ENCODE assay signal across 21 mouse cellular contexts in the genomic region with DNA sequence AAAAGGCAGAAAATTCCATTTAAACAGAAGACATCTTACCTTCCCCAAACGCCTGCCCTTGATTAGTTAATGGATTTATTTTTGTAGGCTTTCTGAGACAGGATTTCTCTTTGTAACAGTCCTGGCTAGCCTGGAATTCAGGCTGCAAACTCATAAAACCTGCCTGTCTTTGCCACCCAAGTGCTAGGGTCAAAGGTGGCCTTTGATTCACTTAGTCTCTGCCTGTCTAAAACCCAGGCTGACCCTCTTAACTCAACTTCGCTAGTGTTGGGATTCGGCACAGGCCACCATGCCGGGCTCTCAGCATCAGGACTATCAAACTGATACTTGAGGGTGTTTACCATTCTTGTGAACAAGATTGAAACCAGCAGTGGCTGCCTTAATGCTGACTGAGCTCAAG. TPM values are rescaled to one million over a fixed set of nuclear protein-coding genes. Genes with fewer than 3 reads are reported as not detected.
DNase-seq lines count a peak whose midpoint lies in the region; ATAC-seq and TF ChIP-seq lines count a peak whose summit lies in the region.
"Had no signal": no experiment of that assay in that cellular context is flagged by ENCODE, and none has a peak within 500 bp of the region (broad histone marks: within the 10 kb centered on the region; RNA-seq: fewer than 3 reads in every experiment).

No protein-coding gene starts in this region.

- H3K27ac ChIP-seq in hindbrain, embryonic 10.5 days: no peak overlapping the region
- H3K27ac ChIP-seq in hindbrain, postnatal 0 days: no peak overlapping the region
- H3K27ac ChIP-seq: embryonic facial prominence, embryonic 15.5 days; forebrain, embryonic 10.5 days; hindbrain, embryonic 12.5 days had no signal

- no peak overlapping the region for H3K9ac ChIP-seq in hindbrain, postnatal 0 days (replicated peaks; ENCODE audit: low read length)
- H3K9ac ChIP-seq: embryonic facial prominence, embryonic 15.5 days; heart, embryonic 12.5 days; hindbrain, embryonic 12.5 days had no signal

- no peaks in the 10 kb centered on the region for H3K9me3 ChIP-seq in hindbrain, embryonic 10.5 days
- H3K9me3 ChIP-seq in hindbrain, postnatal 0 days (ENCODE audit: low read length): no peaks in the 10 kb centered on the region
- H3K9me3 ChIP-seq: embryonic facial prominence, embryonic 15.5 days; forebrain, embryonic 10.5 days; heart, embryonic 12.5 days; hindbrain, embryonic 12.5 days had no signal

- H3K36me3 ChIP-seq in hindbrain, embryonic 10.5 days: no peaks in the 10 kb centered on the region
- H3K36me3 ChIP-seq in hindbrain, postnatal 0 days (ENCODE audit: insufficient read depth, low read length): no peaks in the 10 kb centered on the region
- H3K36me3 ChIP-seq: embryonic facial prominence, embryonic 15.5 days; forebrain, embryonic 10.5 days; G1E; heart, embryonic 12.5 days; hindbrain, embryonic 12.5 days had no signal

- intact Hi-C loops in gastrocnemius, postnatal 36 days (cut with DNase I): no loop called here

- no peak for ATAC-seq in hindbrain, postnatal 0 days
- ATAC-seq: CD4-positive, CD25-positive, alpha-beta regulatory T cell, adult 4 months; forebrain, embryonic 14.5 days had no signal

- no peak for TF ChIP-seq CTCF in hindbrain, postnatal 0 days (IDR thresholded peaks at IDR 0.05; ENCODE audit: low read depth)

- peaks cover 3% of the 10 kb centered on the region; the same call in 1 of the 2 replicates for H3K4me1 ChIP-seq in hindbrain, embryonic 10.5 days (replicated peaks)
- no peaks in the 10 kb centered on the region for H3K4me1 ChIP-seq in hindbrain, postnatal 0 days (ENCODE audit: insufficient read depth, low read length)
- H3K4me1 ChIP-seq: embryonic facial prominence, embryonic 15.5 days; forebrain, embryonic 10.5 days; heart, embryonic 12.5 days; hindbrain, embryonic 12.5 days had no signal

- 60% methylated on average over 4 of the region's 4 CpGs for WGBS in hindbrain, embryonic 10.5 days
- WGBS in hindbrain, postnatal 0 days: 85% methylated on average over 4 of the region's 4 CpGs

- peak; percentile 4 for DNase-seq in hindbrain, embryonic 10.5 days (ENCODE audit: low spot score)
- no peak for DNase-seq in hindbrain, postnatal 0 days (ENCODE audit: low spot score)
- peak; percentile 71 for DNase-seq in embryo, embryonic 10 days (ENCODE audit: low spot score)
- peak; percentile 30 for DNase-seq in embryo, embryonic 9.5 days (ENCODE audit: extremely low spot score)
- DNase-seq in mesoderm, embryonic 11.5 days (ENCODE audit: low read depth, low spot score): peak; percentile 66
- DNase-seq in gastrocnemius, postnatal 36 days: no peak
- DNase-seq in cerebellum, adult 8-10 months: no peak
- DNase-seq: adrenal gland, postnatal 10 days; B cell, adult 2 months; cerebellum, adult 11-12 months; cerebellum, adult 9-11 months; cerebellum, postnatal 36 days; gastrocnemius, postnatal 14 days had no signal

- H3K4me3 ChIP-seq in hindbrain, embryonic 10.5 days: no peak overlapping the region
- H3K4me3 ChIP-seq in hindbrain, postnatal 0 days (ENCODE audit: low read length): no peak overlapping the region
- H3K4me3 ChIP-seq: embryonic facial prominence, embryonic 15.5 days; erythroblast, embryonic 14.5 days; forebrain, embryonic 10.5 days; heart, embryonic 12.5 days; hindbrain, embryonic 12.5 days had no signal

- no peaks in the 10 kb centered on the region for H3K27me3 ChIP-seq in hindbrain, embryonic 10.5 days (ENCODE audit: insufficient read depth, poor library complexity, severe bottlenecking)
- no peaks in the 10 kb centered on the region for H3K27me3 ChIP-seq in hindbrain, postnatal 0 days (ENCODE audit: insufficient read depth, low read length)
- H3K27me3 ChIP-seq: embryonic facial prominence, embryonic 15.5 days; heart, embryonic 12.5 days; hindbrain, embryonic 12.5 days had no signal

- no peak overlapping the region for H3K4me2 ChIP-seq in hindbrain, postnatal 0 days (ENCODE audit: low read depth, low read length)
- H3K4me2 ChIP-seq: embryonic facial prominence, embryonic 15.5 days; heart, embryonic 12.5 days; hindbrain, embryonic 12.5 days had no signal

RNA-seq across cellular contexts. Expression of a gene that starts 20.0 kb away (rescaled TPM):
- polyA plus RNA-seq in hindbrain, embryonic 10.5 days (2016; fragmentation: Nextera tagmentation; extraction: Ambion mirVana): 21.0 and 27.9 TPM in 2 replicates
- total RNA-seq in hindbrain, postnatal 0 days (2014; rRNA removed): 3.6 and 15.2 TPM in 2 replicates
- 5.1 and 6.3 TPM in 2 replicates for polyA plus RNA-seq in hindbrain, postnatal 0 days (2015; fragmentation: Nextera tagmentation; extraction: Ambion mirVana)
- 1 to 10 TPM; 4.6 to 5.7 TPM for total RNA-seq in gastrocnemius, postnatal 36 days (2021)

RNA-seq across cellular contexts. Expression of a gene that starts 38.0 kb away (rescaled TPM):
- polyA plus RNA-seq in hindbrain, embryonic 10.5 days (2016; fragmentation: Nextera tagmentation; extraction: Ambion mirVana): 84.7 and 88.9 TPM in 2 replicates
- total RNA-seq in hindbrain, postnatal 0 days (2014; rRNA removed): 42.7 and 48.8 TPM in 2 replicates
- 37.3 and 38.6 TPM in 2 replicates for polyA plus RNA-seq in hindbrain, postnatal 0 days (2015; fragmentation: Nextera tagmentation; extraction: Ambion mirVana)
- total RNA-seq in gastrocnemius, postnatal 36 days (2021): 10 to 100 TPM; 51.7 to 54.1 TPM

RNA-seq across cellular contexts. Expression of a gene that starts 56.4 kb away (rescaled TPM):
- 64.2 and 73.6 TPM in 2 replicates for polyA plus RNA-seq in hindbrain, embryonic 10.5 days (2016; fragmentation: Nextera tagmentation; extraction: Ambion mirVana)
- 31.3 and 31.5 TPM in 2 replicates for total RNA-seq in hindbrain, postnatal 0 days (2014; rRNA removed)
- 135 and 143 TPM in 2 replicates for polyA plus RNA-seq in hindbrain, postnatal 0 days (2015; fragmentation: Nextera tagmentation; extraction: Ambion mirVana)
- 10 to 100 TPM; 43.1 to 48.5 TPM for total RNA-seq in gastrocnemius, postnatal 36 days (2021)

Comparison
In these comparisons a context has a peak if more than half of its experiments do, and no peak if none do; other contexts are left out.
1. DNase-seq: peak in hindbrain, embryonic 10.5 days (single experiment), embryo, embryonic 10 days (single experiment), embryo, embryonic 9.5 days (single experiment) and mesoderm, embryonic 11.5 days (single experiment); none in hindbrain, postnatal 0 days (single experiment), gastrocnemius, postnatal 36 days (0 of 2) and cerebellum, adult 8-10 months (single experiment).